Mouse (Mus musculus) limb, embryonic 11.5 days (tissue): ENCODE measurements around the gene Recql. TPM values are rescaled to one million over a fixed set of nuclear protein-coding genes. Genes with fewer than 3 reads are reported as not detected.
A peak's percentile ranks its signal among the peaks of the same experiment; 100 is the strongest.

Source experiments
- ATAC-seq: fragments of 200-750 bp; cut with Nextera tagmentation; 2 replicates; pipeline ENCODE4 v1.8.0; 2017; ENCODE audit warnings: low read depth; ENCODE audit not compliant: insufficient number of reproducible peaks, low FRiP score, low TSS enrichment
- DNase-seq: peaks from one replicate; pipeline ENCODE4 v3.0.0-alpha.2; 2015; ENCODE audit warnings: low spot score
- H3K27ac ChIP-seq: fragments of 300-500 bp; sonication (generic); replicated peaks from 2 replicates; pipeline ENCODE4 v1.5.1; 2014; ENCODE audit warnings: low read depth, mild to moderate bottlenecking, low read length
- H3K27me3 ChIP-seq: fragments of 300-500 bp; sonication (generic); 2 replicates; pipeline ENCODE4 v1.6.1; 2014; ENCODE audit warnings: mild to moderate bottlenecking, low read length, mixed read lengths; ENCODE audit not compliant: control insufficient read depth, insufficient read depth
- H3K36me3 ChIP-seq: fragments of 300-500 bp; sonication (generic); 2 replicates; pipeline ENCODE4 v1.6.1; 2014; ENCODE audit warnings: mild to moderate bottlenecking, low read length, moderate library complexity, mixed read lengths; ENCODE audit not compliant: control insufficient read depth, insufficient read depth
- H3K4me1 ChIP-seq: fragments of 300-500 bp; sonication (generic); 2 replicates; pipeline ENCODE4 v1.6.1; 2014; ENCODE audit warnings: low read length, mixed read lengths; ENCODE audit not compliant: control insufficient read depth, insufficient read depth
- H3K4me2 ChIP-seq: fragments of 300-500 bp; sonication (generic); 2 replicates; pipeline ENCODE4 v1.6.1; 2014; ENCODE audit warnings: low read depth, mild to moderate bottlenecking, moderate library complexity; ENCODE audit not compliant: severe bottlenecking
- H3K4me3 ChIP-seq: fragments of 300-500 bp; sonication (generic); 2 replicates; pipeline ENCODE4 v1.5.1; 2014; ENCODE audit warnings: low read depth, low read length
- H3K9ac ChIP-seq: fragments of 300-500 bp; sonication (generic); 2 replicates; pipeline ENCODE4 v1.6.1; 2014; ENCODE audit warnings: mild to moderate bottlenecking, low read length
- H3K9me3 ChIP-seq: fragments of 300-500 bp; sonication (generic); 2 replicates; pipeline ENCODE4 v1.6.1; 2016; ENCODE audit warnings: low read length; ENCODE audit not compliant: control insufficient read depth
- WGBS: fragments of 180-500 bp; shearing (Covaris S2); extraction: QIAGEN DNeasy Blood & Tissue Kit; methylation state at CpG from one replicate; pipeline ENCODE4 v1.1.7; 2014; 5-methylcytosine and 5-hydroxymethylcytosine counted together
- polyA plus RNA-seq: library from polyadenylated mRNA; unstranded; fragments of >200 nt; fragmentation: Nextera tagmentation; extraction: Ambion mirVana; gene quantifications from 2 replicates; pipeline ENCODE4 v1.2.1, GENCODE M21; 2014

Recql gene
- polyA plus RNA-seq: 32.0 and 32.3 TPM in 2 replicates

GRCm38 (mm10) chr6:142387011-142387754 lies at the start of gene Recql, which contains the start of gene Golt1b:
Gene Recql (minus strand): TSS chr6:142387087.
Gene Golt1b (plus strand): TSS chr6:142387221.
- ATAC-seq (peak; percentile 99), DNase-seq (peak; percentile 98)
- Histone ChIP-seq H3K9me3 (no peaks in the 10 kb centered on the region), H3K27me3 (no peaks in the 10 kb centered on the region), H3K4me2 (peak within 1 kb of the TSS; percentile 70), H3K36me3 (no peaks in the 10 kb centered on the region), H3K9ac (peak within 1 kb of the TSS; percentile 90), H3K4me3 (peak within 1 kb of the TSS; percentile 98), H3K27ac (no peak within 1 kb of the TSS), H3K4me1 (peaks cover 3% of the 10 kb centered on the region; the same call in 1 of the 2 replicates)
- WGBS: under 1% methylated on average over 86 of the region's 87 CpGs

- no peak for ATAC-seq
- no peaks in the 10 kb centered on the region for H3K36me3 ChIP-seq
- H3K9me3 ChIP-seq: no peaks in the 10 kb centered on the region
Measured at GRCm38 (mm10) chr6:142429072-142429471, 42.2 kb upstream of the Recql start.

GRCm38 (mm10) chr6:142424976-142425375 lies 38.1 kb upstream of the Recql start:
- no peaks in the 10 kb centered on the region for H3K4me1 ChIP-seq
- no peaks in the 10 kb centered on the region for H3K36me3 ChIP-seq
- ATAC-seq (no peak), DNase-seq (no peak)
- no peaks in the 10 kb centered on the region for H3K9me3 ChIP-seq
- H3K27ac ChIP-seq: no peak overlapping the region
- 81% methylated on average over 7 of the region's 7 CpGs for WGBS
- H3K4me3 ChIP-seq: no peak overlapping the region
- H3K4me2 ChIP-seq: no peak overlapping the region
- no peak overlapping the region for H3K9ac ChIP-seq
- H3K27me3 ChIP-seq: no peaks in the 10 kb centered on the region

More at GRCm38 (mm10) chr6:142429072-142429471, 42.2 kb upstream of the Recql start:
- Histone ChIP-seq H3K4me2 (no peak overlapping the region), H3K4me3 (no peak overlapping the region), H3K27me3 (no peaks in the 10 kb centered on the region), H3K27ac (no peak overlapping the region), H3K4me1 (no peaks in the 10 kb centered on the region), H3K9ac (no peak overlapping the region)
- DNase-seq: no peak

GRCm38 (mm10) chr6:142414597-142414996 lies 27.7 kb upstream of the Recql start:
- Histone ChIP-seq H3K9me3 (no peaks in the 10 kb centered on the region), H3K27me3 (peaks cover 21% of the 10 kb centered on the region), H3K9ac (no peak overlapping the region), H3K4me3 (peak overlapping the region; percentile 14; the same call in 1 of the 2 replicates), H3K36me3 (no peaks in the 10 kb centered on the region), H3K4me2 (peak overlapping the region; percentile 33), H3K27ac (no peak overlapping the region), H3K4me1 (no peaks in the 10 kb centered on the region)
- under 1% methylated on average over 23 of the region's 24 CpGs for WGBS
- ATAC-seq: no peak
- peak; percentile 28 for DNase-seq

GRCm38 (mm10) chr6:142413845-142414244 lies 27.0 kb upstream of the Recql start:
- no peaks in the 10 kb centered on the region for H3K4me1 ChIP-seq
- ATAC-seq (no peak), DNase-seq (peak; percentile 26)
- H3K9me3 ChIP-seq: no peaks in the 10 kb centered on the region
- H3K4me2 ChIP-seq: no peak overlapping the region
- H3K4me3 ChIP-seq: no peak overlapping the region
- no peak overlapping the region for H3K9ac ChIP-seq
- 14% methylated on average over 12 of the region's 12 CpGs for WGBS
- no peak overlapping the region for H3K27ac ChIP-seq
- peaks cover 21% of the 10 kb centered on the region for H3K27me3 ChIP-seq
- H3K36me3 ChIP-seq: no peaks in the 10 kb centered on the region

- Histone ChIP-seq H3K4me2 (no peak within 1 kb of the TSS), H3K27ac (no peak within 1 kb of the TSS), H3K27me3 (peaks cover 21% of the 10 kb centered on the region), H3K9me3 (no peaks in the 10 kb centered on the region), H3K4me3 (no peak within 1 kb of the TSS), H3K9ac (no peak within 1 kb of the TSS), H3K4me1 (no peaks in the 10 kb centered on the region), H3K36me3 (no peaks in the 10 kb centered on the region)
- WGBS: 61% methylated on average over 11 of the region's 11 CpGs
- DNase-seq: no peak
- ATAC-seq: no peak
Measured at GRCm38 (mm10) chr6:142412906-142413491, 26.1 kb upstream of the Recql start, which contains the start of gene Spx. Gene Spx (plus strand): TSS chr6:142413441.

- Histone ChIP-seq H3K27ac (no peak overlapping the region), H3K4me2 (no peak overlapping the region), H3K4me3 (no peak overlapping the region), H3K9me3 (no peaks in the 10 kb centered on the region), H3K36me3 (no peaks in the 10 kb centered on the region), H3K9ac (no peak overlapping the region), H3K4me1 (no peaks in the 10 kb centered on the region), H3K27me3 (peaks cover 21% of the 10 kb centered on the region)
- no peak for ATAC-seq
- WGBS: 43% methylated on average over 1 of the region's 1 CpGs
- DNase-seq: no peak
Measured at GRCm38 (mm10) chr6:142411140-142411539, 24.3 kb upstream of the Recql start.

GRCm38 (mm10) chr6:142395756-142396155 lies 8.9 kb upstream of the Recql start:
- no peak overlapping the region for H3K4me2 ChIP-seq
- 96% methylated on average over 6 of the region's 6 CpGs for whole genome bisulfite sequencing
- ATAC-seq (no peak), DNase-seq (no peak)
- H3K4me1 ChIP-seq: no peaks in the 10 kb centered on the region
- no peak overlapping the region for H3K4me3 ChIP-seq
- peaks cover 9% of the 10 kb centered on the region; the same call in 1 of the 2 replicates for H3K36me3 ChIP-seq
- H3K9ac ChIP-seq: no peak overlapping the region
- H3K9me3 ChIP-seq: no peaks in the 10 kb centered on the region
- H3K27ac ChIP-seq: no peak overlapping the region
- no peaks in the 10 kb centered on the region for H3K27me3 ChIP-seq
